Mouse (Mus musculus) heart, postnatal 0 days (tissue): ENCODE measurements around the gene Ly6g6c. TPM values are rescaled to one million over a fixed set of nuclear protein-coding genes. Genes with fewer than 3 reads are reported as not detected.

Source experiments
- ATAC-seq: fragments of 200-750 bp; cut with Nextera tagmentation; 2 replicates; pipeline ENCODE4 v1.8.0; 2017; ENCODE audit warnings: low read depth, moderate number of reproducible peaks, moderate library complexity; ENCODE audit not compliant: insufficient read depth
- DNase-seq: peaks from one replicate; pipeline ENCODE4 v3.0.0-alpha.2; 2016; ENCODE audit warnings: low spot score
- H3K27ac ChIP-seq: fragments of 300-500 bp; sonication (generic); 2 replicates; pipeline ENCODE4 v1.5.1; 2014; ENCODE audit warnings: low read depth, mild to moderate bottlenecking
- H3K27me3 ChIP-seq: fragments of 300-500 bp; sonication (generic); 2 replicates; pipeline ENCODE4 v1.6.1; 2014; ENCODE audit warnings: low read length, mixed read lengths; ENCODE audit not compliant: control insufficient read depth, insufficient read depth
- H3K36me3 ChIP-seq: fragments of 300-500 bp; sonication (generic); replicated peaks from 2 replicates; pipeline ENCODE4 v1.6.1; 2014; ENCODE audit warnings: low read length, mixed read lengths; ENCODE audit not compliant: control insufficient read depth, insufficient read depth
- H3K4me1 ChIP-seq: fragments of 300-500 bp; sonication (generic); 2 replicates; pipeline ENCODE4 v1.6.1; 2014; ENCODE audit warnings: antibody characterized with exemption; ENCODE audit not compliant: control insufficient read depth, insufficient read depth
- H3K4me2 ChIP-seq: fragments of 300-500 bp; sonication (generic); 2 replicates; pipeline ENCODE4 v1.6.1; 2014; ENCODE audit warnings: low read depth, mild to moderate bottlenecking, low read length, moderate library complexity
- H3K4me3 ChIP-seq: fragments of 300-500 bp; sonication (generic); 2 replicates; pipeline ENCODE4 v1.5.1; 2014; ENCODE audit warnings: low read depth, low read length
- H3K9ac ChIP-seq: fragments of 300-500 bp; sonication (generic); replicated peaks from 2 replicates; pipeline ENCODE4 v1.6.1; 2014; ENCODE audit warnings: low read depth, low read length, mixed read lengths
- H3K9me3 ChIP-seq: fragments of 300-500 bp; sonication (generic); replicated peaks from 2 replicates; pipeline ENCODE4 v1.6.1; 2016; ENCODE audit warnings: low read length; ENCODE audit not compliant: control insufficient read depth
- CTCF ChIP-seq: IDR thresholded peaks from 2 replicates; pipeline ENCODE4 v1.5.1; 2016; ENCODE audit warnings: antibody characterized with exemption, control low read depth, low read depth
- EP300 ChIP-seq: IDR thresholded peaks from 2 replicates; pipeline ENCODE4 v1.6.1; 2016; ENCODE audit warnings: antibody characterized with exemption, low read depth
- WGBS: fragments of 180-500 bp; shearing (Covaris S2); extraction: QIAGEN DNeasy Blood & Tissue Kit; methylation state at CpG from one replicate; pipeline ENCODE4 v1.1.7; 2014; 5-methylcytosine and 5-hydroxymethylcytosine counted together
- polyA plus RNA-seq: library from polyadenylated mRNA; unstranded; fragments of >200 nt; fragmentation: Nextera tagmentation; extraction: Ambion mirVana; gene quantifications from 2 replicates; pipeline ENCODE4 v1.2.1, GENCODE M21; 2015
- total RNA-seq: library from RNA; depleted of rRNA; stranded (reverse); fragments of >200 nt; gene quantifications from 2 replicates; pipeline ENCODE4 v1.2.3, GENCODE M21; 2014; ENCODE audit warnings: low replicate concordance; rRNA removed

Gene Ly6g6c
- total and polyA plus RNA-seq, 2 experiments from 2014 or later = not detected

- no peaks in the 10 kb centered on the region for H3K4me1 ChIP-seq
- TF ChIP-seq EP300 = no peak
- peak; percentile 59 for TF ChIP-seq CTCF
- H3K27me3 ChIP-seq = no peaks in the 10 kb centered on the region
- H3K4me3 ChIP-seq = no peak overlapping the region
- no peak for ATAC-seq
- 0 out of 2 replicates have a peak overlapping the region, but pooled peaks have one; percentile 1 for H3K9ac ChIP-seq
- H3K9me3 ChIP-seq = no peaks in the 10 kb centered on the region
- no peak overlapping the region for H3K4me2 ChIP-seq
- no peak overlapping the region for H3K27ac ChIP-seq
- peaks cover 35% of the 10 kb centered on the region for H3K36me3 ChIP-seq
- DNase-seq = peak; percentile 26
- 30% methylated on average over 13 of the region's 13 CpGs for WGBS
These were observed 40.7 kb downstream of the Ly6g6c start for GRCm38 (mm10) chr17:35105740-35106389.

- no peak overlapping the region for H3K4me3 ChIP-seq
- no peak overlapping the region for H3K27ac ChIP-seq
- DNase-seq (no peak), ATAC-seq (no peak)
- H3K27me3 ChIP-seq = no peaks in the 10 kb centered on the region
- H3K9me3 ChIP-seq = no peaks in the 10 kb centered on the region
- H3K4me1 ChIP-seq = no peaks in the 10 kb centered on the region
- H3K36me3 ChIP-seq = peaks cover 29% of the 10 kb centered on the region
- no peak overlapping the region for H3K4me2 ChIP-seq
- WGBS = 58% methylated on average over 3 of the region's 3 CpGs
- H3K9ac ChIP-seq = no peak overlapping the region
- TF ChIP-seq CTCF (peak; percentile 11; the same call in 1 of the 2 replicates), EP300 (no peak)
These were observed 41.3 kb downstream of the Ly6g6c start for GRCm38 (mm10) chr17:35106522-35106921.

- Histone ChIP-seq H3K4me2 (no peak within 1 kb of the TSS), H3K36me3 (peaks cover 14% of the 10 kb centered on the region; the same call in 1 of the 2 replicates), H3K4me1 (no peaks in the 10 kb centered on the region), H3K4me3 (no peak within 1 kb of the TSS), H3K27me3 (no peaks in the 10 kb centered on the region), H3K9me3 (no peaks in the 10 kb centered on the region), H3K9ac (no peak within 1 kb of the TSS), H3K27ac (no peak within 1 kb of the TSS)
- TF ChIP-seq EP300 = no peak
- 81% methylated on average over 6 of the region's 6 CpGs for WGBS
- DNase-seq (no peak), ATAC-seq (no peak)
These were observed 42.9 kb downstream of the Ly6g6c start, which contains the start of gene Ly6g5c for GRCm38 (mm10) chr17:35108097-35108496. Ly6g5c (plus strand) TSS chr17:35108279.

GRCm38 (mm10) chr17:35111774-35112173 is 46.6 kb downstream of the Ly6g6c start:
- ATAC-seq (peak; percentile 25; the same call in 1 of the 2 replicates), DNase-seq (peak; percentile 33)
- H3K27ac ChIP-seq = peak overlapping the region; percentile 49
- H3K9ac ChIP-seq = no peak overlapping the region
- TF ChIP-seq EP300 = no peak
- 61% methylated on average over 9 of the region's 9 CpGs for WGBS
- peak overlapping the region; percentile 41 for H3K4me2 ChIP-seq
- no peaks in the 10 kb centered on the region for H3K4me1 ChIP-seq
- H3K9me3 ChIP-seq = no peaks in the 10 kb centered on the region
- H3K27me3 ChIP-seq = no peaks in the 10 kb centered on the region
- peaks cover 23% of the 10 kb centered on the region for H3K36me3 ChIP-seq
- H3K4me3 ChIP-seq = no peak overlapping the region

- no peaks in the 10 kb centered on the region for H3K9me3 ChIP-seq
- H3K9ac ChIP-seq = no peak within 1 kb of the TSS
- no peak within 1 kb of the TSS for H3K4me3 ChIP-seq
- H3K27ac ChIP-seq = no peak within 1 kb of the TSS
- H3K4me1 ChIP-seq = no peaks in the 10 kb centered on the region
- no peaks in the 10 kb centered on the region for H3K27me3 ChIP-seq
- DNase-seq = no peak
- H3K36me3 ChIP-seq = peaks cover 47% of the 10 kb centered on the region
- whole genome bisulfite sequencing = 87% methylated on average over 8 of the region's 8 CpGs
- TF ChIP-seq EP300 (no peak), CTCF (peak; percentile 43)
- ATAC-seq = no peak
- H3K4me2 ChIP-seq = no peak within 1 kb of the TSS
These were observed 50.1 kb downstream of the Ly6g6c start, which contains the start of gene Ly6g5b for GRCm38 (mm10) chr17:35115046-35116019. Ly6g5b (minus strand) TSS chr17:35115428.

Other genes with a start within 250 kb of the Ly6g6c start
Only the 30 nearest of the 45 such genes appear.
- 30.1 and 79.2 TPM in 2 replicates for gene Neu1, start 134.1 kb upstream of the Ly6g6c start, total RNA-seq
- 18.6 and 19.5 TPM in 2 replicates for gene Neu1, start 134.1 kb upstream of the Ly6g6c start, polyA plus RNA-seq
- 6.0 and 21.6 TPM in 2 replicates for gene Hspa1b, start 106.2 kb upstream of the Ly6g6c start, total RNA-seq
- gene Hspa1b, start 106.2 kb upstream of the Ly6g6c start, polyA plus RNA-seq = 0.14 and 0.25 TPM in 2 replicates
- not detected in 2 replicates for gene Gm20481, start 95.5 kb upstream of the Ly6g6c start, total RNA-seq
- gene Gm20481, start 95.5 kb upstream of the Ly6g6c start, polyA plus RNA-seq = not detected in 2 replicates
- gene Hspa1a, start 93.2 kb upstream of the Ly6g6c start, total RNA-seq = 8.2 and 10.2 TPM in 2 replicates
- gene Hspa1a, start 93.2 kb upstream of the Ly6g6c start, polyA plus RNA-seq = 2.5 and 2.8 TPM in 2 replicates
- 3.3 and 5.1 TPM in 2 replicates for gene Hspa1l, start 92.7 kb upstream of the Ly6g6c start, total RNA-seq
- 1.6 and 1.8 TPM in 2 replicates for gene Hspa1l, start 92.7 kb upstream of the Ly6g6c start, polyA plus RNA-seq
- gene Lsm2, start 83.5 kb upstream of the Ly6g6c start, total RNA-seq = 23.1 and 43.3 TPM in 2 replicates
- gene Lsm2, start 83.5 kb upstream of the Ly6g6c start, polyA plus RNA-seq = 63.5 and 64.2 TPM in 2 replicates
- 61.5 and 92.0 TPM in 2 replicates for gene Vars, start 64.4 kb upstream of the Ly6g6c start, total RNA-seq
- gene Vars, start 64.4 kb upstream of the Ly6g6c start, polyA plus RNA-seq = 20.4 and 21.7 TPM in 2 replicates
- 0.77 and 0.92 TPM in 2 replicates for gene Vwa7, start 48.8 kb upstream of the Ly6g6c start, total RNA-seq
- gene Vwa7, start 48.8 kb upstream of the Ly6g6c start, polyA plus RNA-seq = 0.43 and 0.63 TPM in 2 replicates
- gene Sapcd1, start 37.4 kb upstream of the Ly6g6c start, total RNA-seq = 2.1 and 9.6 TPM in 2 replicates
- 0.77 and 1.2 TPM in 2 replicates for gene Sapcd1, start 37.4 kb upstream of the Ly6g6c start, polyA plus RNA-seq
- gene Msh5, start 18.6 kb upstream of the Ly6g6c start, total RNA-seq = 1.2 and 5.0 TPM in 2 replicates
- 1.4 and 1.7 TPM in 2 replicates for gene Msh5, start 18.6 kb upstream of the Ly6g6c start, polyA plus RNA-seq
- 194 and 223 TPM in 2 replicates for gene Clic1, start 15.4 kb upstream of the Ly6g6c start, total RNA-seq
- gene Clic1, start 15.4 kb upstream of the Ly6g6c start, polyA plus RNA-seq = 203 and 205 TPM in 2 replicates
- 97.1 and 114 TPM in 2 replicates for gene Ddah2, start 6.4 kb upstream of the Ly6g6c start, total RNA-seq
- 128 and 130 TPM in 2 replicates for gene Ddah2, start 6.4 kb upstream of the Ly6g6c start, polyA plus RNA-seq
- 0.15 TPM in 1 of 2 replicates, not detected in the other for gene Mpig6b, start 796 bp downstream of the Ly6g6c start, total RNA-seq
- 0.15 and 0.16 TPM in 2 replicates for gene Mpig6b, start 796 bp downstream of the Ly6g6c start, polyA plus RNA-seq
- 1.6 TPM in 1 of 2 replicates, not detected in the other for gene Ly6g6e, start 11.5 kb downstream of the Ly6g6c start, total RNA-seq
- gene Ly6g6e, start 11.5 kb downstream of the Ly6g6c start, polyA plus RNA-seq = 0.22 and 0.32 TPM in 2 replicates
- 3.8 TPM in 1 of 2 replicates, not detected in the other for gene Ly6g6d, start 12.7 kb downstream of the Ly6g6c start, total RNA-seq
- gene Ly6g6d, start 12.7 kb downstream of the Ly6g6c start, polyA plus RNA-seq = 3.0 and 3.3 TPM in 2 replicates
- gene Ly6g6f, start 20.2 kb downstream of the Ly6g6c start, total RNA-seq = not detected in 2 replicates
- gene Ly6g6f, start 20.2 kb downstream of the Ly6g6c start, polyA plus RNA-seq = 0.10 TPM in 1 of 2 replicates, not detected in the other
- 74.3 and 131 TPM in 2 replicates for gene Abhd16a, start 23.9 kb downstream of the Ly6g6c start, total RNA-seq
- gene Abhd16a, start 23.9 kb downstream of the Ly6g6c start, polyA plus RNA-seq = 73.2 and 74.1 TPM in 2 replicates
- not detected in 2 replicates for gene Ly6g5c, start 42.9 kb downstream of the Ly6g6c start, total RNA-seq
- gene Ly6g5c, start 42.9 kb downstream of the Ly6g6c start, polyA plus RNA-seq = 0.25 and 0.26 TPM in 2 replicates
- 0.97 TPM in 1 of 2 replicates, not detected in the other for gene Ly6g5b, start 50.0 kb downstream of the Ly6g6c start, total RNA-seq
- 0.30 TPM in 1 of 2 replicates, not detected in the other for gene Ly6g5b, start 50.0 kb downstream of the Ly6g6c start, polyA plus RNA-seq
- gene Gpank1, start 56.1 kb downstream of the Ly6g6c start, total RNA-seq = 4.2 and 24.1 TPM in 2 replicates
- gene Gpank1, start 56.1 kb downstream of the Ly6g6c start, polyA plus RNA-seq = 9.1 and 9.6 TPM in 2 replicates
- gene Csnk2b, start 56.7 kb downstream of the Ly6g6c start, total RNA-seq = 239 and 244 TPM in 2 replicates
- 232 and 241 TPM in 2 replicates for gene Csnk2b, start 56.7 kb downstream of the Ly6g6c start, polyA plus RNA-seq
- gene D17H6S53E, start 61.0 kb downstream of the Ly6g6c start, total RNA-seq = 22.3 and 135 TPM in 2 replicates
- gene D17H6S53E, start 61.0 kb downstream of the Ly6g6c start, polyA plus RNA-seq = 16.4 and 17.3 TPM in 2 replicates
- not detected in 2 replicates for gene Apom, start 66.7 kb downstream of the Ly6g6c start, total RNA-seq
- gene Apom, start 66.7 kb downstream of the Ly6g6c start, polyA plus RNA-seq = 0.11 TPM in 2 replicates
- gene Bag6, start 69.8 kb downstream of the Ly6g6c start, total RNA-seq = 188 and 235 TPM in 2 replicates
- gene Bag6, start 69.8 kb downstream of the Ly6g6c start, polyA plus RNA-seq = 35.6 and 37.7 TPM in 2 replicates
- gene Prrc2a, start 99.5 kb downstream of the Ly6g6c start, total RNA-seq = 99.2 and 120 TPM in 2 replicates
- 56.6 and 60.7 TPM in 2 replicates for gene Prrc2a, start 99.5 kb downstream of the Ly6g6c start, polyA plus RNA-seq
- 1.8 TPM in 1 of 2 replicates, not detected in the other for gene Aif1, start 110.7 kb downstream of the Ly6g6c start, total RNA-seq
- gene Aif1, start 110.7 kb downstream of the Ly6g6c start, polyA plus RNA-seq = 6.5 and 7.5 TPM in 2 replicates
- 6.6 and 52.7 TPM in 2 replicates for gene Lst1, start 123.1 kb downstream of the Ly6g6c start, total RNA-seq
- 7.0 and 9.7 TPM in 2 replicates for gene Lst1, start 123.1 kb downstream of the Ly6g6c start, polyA plus RNA-seq
- gene Ltb, start 129.1 kb downstream of the Ly6g6c start, total RNA-seq = 0.27 and 1.0 TPM in 2 replicates
- 0.33 and 0.48 TPM in 2 replicates for gene Ltb, start 129.1 kb downstream of the Ly6g6c start, polyA plus RNA-seq
- 0.53 TPM in 1 of 2 replicates, not detected in the other for gene Tnf, start 136.6 kb downstream of the Ly6g6c start, total RNA-seq
- gene Tnf, start 136.6 kb downstream of the Ly6g6c start, polyA plus RNA-seq = 0.12 and 0.21 TPM in 2 replicates
- not detected in 2 replicates for gene Lta, start 140.0 kb downstream of the Ly6g6c start, total RNA-seq
- not detected in 2 replicates for gene Lta, start 140.0 kb downstream of the Ly6g6c start, polyA plus RNA-seq